Mouse (Mus musculus) megakaryocyte, embryonic 14.5 days (primary cell): Measurements from ENCODE around the gene Cdyl2. TPM values are rescaled to one million over a fixed set of nuclear protein-coding genes. Genes with fewer than 3 reads are reported as not detected.

ENCODE experiments used
- H3K27me3 ChIP-seq: replicated peaks from 2 replicates; pipeline ENCODE3; 2012; ENCODE audit warnings: inconsistent platforms
- H3K36me3 ChIP-seq: replicated peaks from 2 replicates; pipeline ENCODE3; 2012; ENCODE audit warnings: low read length, inconsistent platforms, mixed read lengths
- H3K4me1 ChIP-seq: 2 replicates; pipeline ENCODE4 v1.6.1; 2012; ENCODE audit warnings: inconsistent platforms
- H3K4me3 ChIP-seq: replicated peaks from 2 replicates; pipeline ENCODE3; 2012; ENCODE audit warnings: moderate library complexity, mild to moderate bottlenecking, inconsistent platforms
- H3K9me3 ChIP-seq: 2 replicates; pipeline ENCODE4 v1.6.1; 2012; ENCODE audit warnings: inconsistent platforms
- FLI1 ChIP-seq: IDR thresholded peaks from 2 replicates; pipeline ENCODE4 v1.6.1; 2012; ENCODE audit warnings: low read length, inconsistent platforms, mixed read lengths
- GATA1 ChIP-seq: IDR thresholded peaks from 3 replicates; pipeline ENCODE4 v1.6.1; 2012; ENCODE audit warnings: mixed read lengths, low read length, inconsistent platforms, borderline replicate concordance
- polyA plus RNA-seq: library from polyadenylated mRNA; stranded (reverse); fragments of >175 nt; gene quantifications from 2 replicates; pipeline ENCODE4 v1.2.3, GENCODE M21; 2012; ENCODE audit warnings: low replicate concordance; ENCODE audit not compliant: insufficient read depth

The Cdyl2 gene
- polyA plus RNA-seq, 1 experiment = 1.1 TPM

DNA sequence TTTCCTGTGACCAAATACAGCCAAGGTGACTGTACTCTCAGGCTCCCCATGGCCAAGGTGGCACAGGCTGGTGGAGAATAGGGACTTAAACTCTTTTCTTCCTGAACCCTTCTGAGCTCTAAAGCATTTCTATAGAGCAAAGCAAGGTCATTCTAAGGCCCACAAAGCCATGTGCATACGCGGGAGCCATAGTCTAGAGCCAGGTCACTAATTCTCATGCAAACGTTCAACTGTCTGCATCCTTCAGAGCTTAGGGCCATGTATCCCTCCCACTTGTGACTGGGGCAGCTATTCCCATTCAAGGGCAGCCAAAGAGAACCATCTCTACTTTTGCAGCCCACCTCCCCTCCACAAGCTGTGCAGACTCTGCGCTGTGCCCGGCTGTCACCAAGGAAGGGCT is 159.7 kb downstream of the Cdyl2 start:
- Histone ChIP-seq H3K27me3 (no peaks in the 10 kb centered on the region), H3K4me1 (no peaks in the 10 kb centered on the region; the same call in 1 of the 2 replicates), H3K9me3 (peaks cover 44% of the 10 kb centered on the region), H3K36me3 (peaks cover 6% of the 10 kb centered on the region), H3K4me3 (no peak overlapping the region)
- no peak for TF ChIP-seq FLI1

DNA sequence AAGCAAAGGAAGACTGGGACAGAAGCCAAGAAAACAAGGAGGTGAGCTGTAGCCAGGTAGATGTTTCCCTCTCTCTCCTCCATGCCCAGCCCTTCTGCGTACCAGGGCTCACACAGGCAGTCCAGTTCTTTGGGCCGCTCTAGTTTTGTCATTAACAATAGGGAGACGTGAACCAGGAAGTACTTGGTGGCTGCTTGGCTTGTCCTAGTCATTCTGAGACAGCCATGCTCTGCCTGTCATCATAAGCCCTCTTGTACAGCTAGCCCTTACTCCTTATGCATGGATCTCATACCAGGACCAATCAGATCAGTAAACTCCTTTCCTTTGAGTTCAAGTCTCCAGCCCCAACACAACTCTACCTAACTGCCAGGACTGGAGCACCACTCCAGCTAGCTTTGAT is 180.0 kb downstream of the Cdyl2 start:
- Histone ChIP-seq H3K36me3 (no peaks in the 10 kb centered on the region), H3K27me3 (no peaks in the 10 kb centered on the region), H3K9me3 (peaks cover 7% of the 10 kb centered on the region; the same call in 1 of the 2 replicates), H3K4me3 (no peak overlapping the region), H3K4me1 (peaks cover 5% of the 10 kb centered on the region; the same call in 1 of the 2 replicates)
- no peak for TF ChIP-seq GATA1
- no peak for TF ChIP-seq FLI1

DNA sequence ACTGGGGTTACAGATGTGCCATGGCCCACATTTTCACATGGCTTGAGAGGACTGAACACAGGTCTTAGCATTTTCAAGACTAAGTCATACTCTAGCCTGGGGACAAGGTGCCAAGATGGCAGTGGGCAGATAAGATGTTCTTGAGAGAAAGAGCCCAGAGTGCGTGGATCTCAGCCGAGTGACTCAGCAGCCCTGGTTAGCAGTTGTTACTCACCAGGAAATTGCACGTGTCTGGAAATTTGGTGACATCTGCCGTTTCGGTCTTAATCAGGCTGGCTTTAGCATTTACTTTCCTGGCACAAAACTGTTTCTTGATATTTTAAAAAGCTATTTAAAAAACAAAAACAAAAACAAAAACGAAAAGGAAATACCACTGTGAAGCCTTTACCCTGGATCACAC is 180.5 kb downstream of the Cdyl2 start:
- Histone ChIP-seq H3K36me3 (no peaks in the 10 kb centered on the region), H3K4me3 (no peak overlapping the region), H3K9me3 (peaks cover 5% of the 10 kb centered on the region; the same call in 1 of the 2 replicates), H3K27me3 (no peaks in the 10 kb centered on the region), H3K4me1 (peaks cover 5% of the 10 kb centered on the region; the same call in 1 of the 2 replicates)
- TF ChIP-seq FLI1 = no peak

DNA sequence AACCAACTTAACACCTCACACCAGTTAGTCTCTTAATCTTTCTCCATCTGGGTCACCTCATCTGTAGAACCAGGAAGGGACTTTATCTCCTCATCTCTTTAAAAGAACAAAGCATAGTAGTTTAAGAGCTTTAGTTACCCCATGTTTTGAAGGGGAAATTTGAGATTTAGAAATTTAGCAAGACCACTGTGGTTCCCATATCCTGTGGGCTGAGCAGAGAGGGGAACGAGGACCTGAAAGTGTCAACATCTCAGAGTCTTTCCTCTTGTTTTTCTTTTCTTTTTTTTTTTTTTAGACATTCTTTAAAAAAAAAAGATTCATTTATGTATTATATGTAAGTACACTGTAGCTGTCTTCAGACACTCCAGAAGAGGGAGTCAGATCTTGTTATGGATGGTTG is 189.4 kb downstream of the Cdyl2 start:
- Histone ChIP-seq H3K27me3 (no peaks in the 10 kb centered on the region), H3K36me3 (no peaks in the 10 kb centered on the region), H3K4me1 (no peaks in the 10 kb centered on the region), H3K9me3 (peaks cover 16% of the 10 kb centered on the region), H3K4me3 (no peak overlapping the region)
- TF ChIP-seq GATA1 (no peak), FLI1 (no peak)

DNA sequence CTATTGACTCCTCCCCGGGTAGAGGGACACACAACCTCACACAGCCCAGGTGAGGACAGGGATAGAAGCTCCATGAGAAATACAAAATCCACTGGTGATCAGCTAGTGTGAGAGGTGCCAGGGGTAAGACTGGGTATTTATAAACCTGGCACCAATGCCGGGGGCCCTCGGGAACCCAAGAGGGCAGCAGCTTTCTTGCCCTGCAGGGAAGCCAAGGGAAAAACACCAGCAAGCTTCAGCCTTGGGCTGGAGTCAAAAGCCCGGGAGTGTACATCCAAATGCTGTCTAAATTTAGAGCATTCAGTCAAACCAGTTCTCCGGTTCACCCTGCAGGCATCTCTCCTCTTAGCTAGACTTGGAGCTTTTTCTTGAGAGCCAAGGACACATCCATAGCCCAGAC is 189.9 kb downstream of the Cdyl2 start:
- Histone ChIP-seq H3K27me3 (no peaks in the 10 kb centered on the region), H3K36me3 (no peaks in the 10 kb centered on the region), H3K9me3 (peaks cover 16% of the 10 kb centered on the region), H3K4me1 (no peaks in the 10 kb centered on the region), H3K4me3 (no peak overlapping the region)
- TF ChIP-seq FLI1 (no peak), GATA1 (no peak)

DNA sequence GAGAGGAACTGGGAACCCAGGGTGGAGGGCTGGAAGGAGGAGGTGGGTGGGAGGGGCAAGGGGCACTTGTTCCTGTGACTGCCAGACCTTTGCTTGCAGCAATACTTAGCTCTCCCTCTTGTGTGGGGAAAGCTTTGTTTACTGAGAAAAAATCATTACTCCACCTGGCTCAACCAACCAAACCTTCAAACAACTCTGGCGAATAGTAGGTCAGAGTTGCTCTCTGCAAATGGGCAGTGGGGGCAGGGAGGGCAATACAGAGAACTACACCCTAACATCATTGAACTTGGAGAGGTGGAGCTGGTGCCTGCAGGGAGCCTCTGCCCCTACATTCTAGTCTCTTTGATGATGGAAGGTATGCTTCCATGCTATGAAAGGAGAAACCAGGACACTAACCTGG is 192.7 kb downstream of the Cdyl2 start:
- Histone ChIP-seq H3K4me3 (no peak overlapping the region), H3K9me3 (peaks cover 23% of the 10 kb centered on the region), H3K4me1 (no peaks in the 10 kb centered on the region), H3K27me3 (no peaks in the 10 kb centered on the region), H3K36me3 (no peaks in the 10 kb centered on the region)
- TF ChIP-seq GATA1 = no peak
- no peak for TF ChIP-seq FLI1

DNA sequence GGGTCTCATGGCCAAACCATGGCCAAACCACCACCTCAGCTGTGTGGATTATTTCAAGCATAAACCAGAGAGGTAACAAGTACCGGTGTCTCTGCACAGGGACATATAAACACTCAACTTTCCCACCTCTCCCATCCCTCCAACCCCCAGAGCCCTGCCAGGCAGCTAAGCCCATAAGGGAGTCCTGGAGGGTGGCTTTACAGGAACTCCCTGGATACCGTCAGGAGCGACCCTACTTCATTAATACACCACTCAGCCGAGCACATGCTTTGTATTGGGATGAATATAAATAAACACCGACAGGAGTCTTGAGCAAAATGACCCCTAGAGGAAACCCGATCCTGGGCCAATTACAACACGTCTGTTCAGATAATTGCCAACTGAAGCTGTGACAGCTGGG is 194.0 kb downstream of the Cdyl2 start:
- Histone ChIP-seq H3K27me3 (no peaks in the 10 kb centered on the region), H3K4me3 (no peak overlapping the region), H3K9me3 (peaks cover 27% of the 10 kb centered on the region), H3K4me1 (no peaks in the 10 kb centered on the region), H3K36me3 (no peaks in the 10 kb centered on the region)
- TF ChIP-seq FLI1 (no peak), GATA1 (no peak)

DNA sequence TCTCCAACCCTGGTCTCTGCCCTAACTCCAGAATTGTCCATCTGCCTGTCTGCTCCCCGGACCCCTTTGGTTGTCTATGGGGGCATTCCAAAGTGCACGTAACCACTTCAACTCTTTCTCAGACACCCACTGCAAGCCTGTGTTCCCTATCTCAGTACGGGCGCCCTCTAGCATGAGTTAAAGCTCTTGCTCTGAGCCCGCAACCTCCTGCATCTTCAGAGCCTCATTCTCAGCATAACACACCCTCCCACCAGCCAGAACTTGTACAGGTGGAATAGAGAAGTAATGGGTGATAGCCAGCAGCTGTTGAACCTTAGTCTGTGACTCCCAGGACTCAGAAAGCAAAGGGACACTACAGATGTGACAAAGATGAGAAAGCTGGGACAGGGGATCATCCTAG is 196.0 kb downstream of the Cdyl2 start:
- Histone ChIP-seq H3K9me3 (peaks cover 40% of the 10 kb centered on the region), H3K4me1 (no peaks in the 10 kb centered on the region), H3K36me3 (no peaks in the 10 kb centered on the region), H3K4me3 (no peak overlapping the region), H3K27me3 (no peaks in the 10 kb centered on the region)
- TF ChIP-seq FLI1 (no peak), GATA1 (no peak)

DNA sequence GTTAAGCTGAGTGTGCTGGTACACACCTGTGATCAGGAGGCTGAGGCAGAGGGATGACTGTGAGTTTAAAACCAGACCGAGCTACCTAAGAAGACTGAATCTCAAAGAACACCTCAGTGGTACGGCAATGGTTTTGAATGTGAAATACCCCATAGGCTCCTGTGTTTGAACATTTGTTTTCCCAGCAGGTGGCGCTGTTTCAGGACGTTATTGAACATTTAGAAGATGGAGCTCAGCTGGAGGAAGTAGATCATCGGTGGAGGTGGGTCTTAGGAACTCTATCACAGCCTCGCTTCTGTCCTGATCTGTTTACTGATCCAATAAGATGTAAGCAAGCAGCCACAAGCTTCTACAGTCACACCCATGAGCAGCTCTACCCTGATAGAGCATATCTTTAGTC is 199.7 kb downstream of the Cdyl2 start:
- Histone ChIP-seq H3K9me3 (peaks cover 27% of the 10 kb centered on the region), H3K4me1 (no peaks in the 10 kb centered on the region), H3K27me3 (no peaks in the 10 kb centered on the region), H3K4me3 (no peak overlapping the region), H3K36me3 (no peaks in the 10 kb centered on the region)
- no peak for TF ChIP-seq GATA1
- no peak for TF ChIP-seq FLI1

DNA sequence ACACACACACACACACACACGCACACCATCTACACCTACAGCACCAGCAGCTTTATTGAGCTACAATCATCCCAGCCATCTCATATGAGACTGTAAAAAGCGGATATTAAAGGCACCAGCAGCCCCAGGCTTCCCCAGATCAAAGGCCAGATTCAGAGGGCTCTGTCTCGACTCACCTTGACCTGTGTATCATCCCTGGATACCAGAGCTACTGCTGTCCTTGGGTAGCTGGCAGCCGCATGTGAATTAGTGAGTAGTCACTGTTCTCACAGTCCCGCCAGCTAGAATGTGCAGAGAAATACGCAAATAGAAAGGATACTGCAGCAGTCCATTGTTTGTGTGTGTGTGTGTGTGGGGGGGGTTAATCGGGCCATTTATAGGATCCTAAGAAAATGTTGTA is 204.1 kb downstream of the Cdyl2 start:
- no peak for TF ChIP-seq GATA1
- no peak for TF ChIP-seq FLI1
- H3K36me3 ChIP-seq = no peaks in the 10 kb centered on the region
- no peaks in the 10 kb centered on the region for H3K4me1 ChIP-seq
- no peaks in the 10 kb centered on the region for H3K27me3 ChIP-seq
- H3K4me3 ChIP-seq = no peak overlapping the region
- H3K9me3 ChIP-seq = peaks cover 13% of the 10 kb centered on the region

DNA sequence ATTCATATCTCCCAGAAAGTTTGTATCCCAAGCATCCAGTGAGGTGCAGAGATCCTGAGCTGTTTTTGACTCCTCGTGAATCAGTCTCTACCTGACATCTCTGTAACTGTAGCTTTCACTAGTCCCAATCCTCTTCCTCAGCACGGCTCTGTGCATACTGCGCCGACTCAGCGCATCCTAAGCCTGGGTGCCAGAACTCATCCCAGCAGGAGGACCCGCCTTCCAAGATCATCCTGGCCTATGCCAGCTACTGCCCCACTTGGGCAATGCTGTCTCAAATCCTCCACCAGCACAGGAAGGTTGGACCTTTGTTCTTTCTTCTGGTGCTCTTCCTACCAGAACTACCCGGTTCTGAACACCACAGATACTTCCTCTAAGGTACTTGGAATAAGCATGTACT is 207.9 kb downstream of the Cdyl2 start:
- TF ChIP-seq FLI1 = no peak
- TF ChIP-seq GATA1 = no peak
- no peak overlapping the region for H3K4me3 ChIP-seq
- H3K4me1 ChIP-seq = no peaks in the 10 kb centered on the region
- H3K27me3 ChIP-seq = no peaks in the 10 kb centered on the region
- peaks cover 15% of the 10 kb centered on the region; the same call in 1 of the 2 replicates for H3K9me3 ChIP-seq
- H3K36me3 ChIP-seq = no peaks in the 10 kb centered on the region

Other genes starting within 250 kb of the Cdyl2 start
- not detected in 2 replicates for gene Dynlrb2, start 228.0 kb downstream of the Cdyl2 start, polyA plus RNA-seq
- gene Cmc2, start 188.5 kb upstream of the Cdyl2 start, polyA plus RNA-seq = 36.1 TPM in 1 of 2 replicates, not detected in the other
- gene Cenpn, start 188.7 kb upstream of the Cdyl2 start, polyA plus RNA-seq = 3.4 TPM in 1 of 2 replicates, not detected in the other
- 0.95 and 2.5 TPM in 2 replicates for gene Atmin, start 210.4 kb upstream of the Cdyl2 start, polyA plus RNA-seq
- 1.8 and 2.0 TPM in 2 replicates for gene 1700030J22Rik, start 246.0 kb upstream of the Cdyl2 start, polyA plus RNA-seq